Mouse (Mus musculus): ENCODE results near the gene Pabpc1l. TPM values are rescaled to one million over a fixed set of nuclear protein-coding genes. Genes with fewer than 3 reads are reported as not detected.

Gene Pabpc1l
- total and polyA plus RNA-seq, 3 experiments, result 0.47 to 0.96 (median 0.76) TPM

DNA sequence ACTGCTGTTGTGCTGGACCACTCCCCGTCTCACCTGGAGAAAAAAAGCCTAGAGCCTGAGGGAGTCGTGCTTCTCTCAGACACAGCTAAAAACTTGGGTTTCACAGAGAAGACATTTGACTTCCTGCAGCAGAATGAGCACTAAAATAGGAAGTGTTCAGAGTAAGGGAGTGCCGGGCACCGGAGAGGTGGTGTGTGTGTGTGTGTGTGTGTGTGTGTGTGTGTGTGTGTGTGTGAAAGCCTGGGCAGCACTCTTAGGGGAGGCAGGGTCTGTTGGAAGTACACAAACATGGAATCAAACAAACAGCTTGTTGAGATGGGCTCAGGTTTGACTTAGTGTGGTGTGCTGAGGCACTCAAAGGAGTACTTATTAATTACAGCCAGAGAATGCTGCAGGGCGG is 49.8 kb downstream of the Pabpc1l start:
- Histone ChIP-seq H3K9me3 (replicated peaks; ENCODE audit: low read length) (no peaks in the 10 kb centered on the region), H3K27ac (ENCODE audit: insufficient read depth, low read depth) (peak overlapping the region; percentile 29), H3K9ac (ENCODE audit: insufficient read depth, low read depth) (peak overlapping the region; percentile 54), H3K79me2 (replicated peaks; ENCODE audit: control insufficient read depth, extremely low read depth, insufficient read depth, poor library complexity, severe bottlenecking) (peaks cover 62% of the 10 kb centered on the region), H3K36me3 (replicated peaks in 1 of 2; ENCODE audit: control insufficient read depth in 1 of 2, insufficient read depth in 1 of 2, low read length in 1 of 2) (peaks cover 7 to 20% of the 10 kb centered on the region in 2 experiments), H3K4me3 (replicated peaks in 1 of 3; ENCODE audit: low read depth in 2 of 3, low read length in 2 of 3, poor library complexity in 1 of 3) (peak overlapping the region; percentile 87 to 98 (median 97)), H3K27me3 (replicated peaks) (no peaks in the 10 kb centered on the region), H3K4me1 (ENCODE audit: control insufficient read depth in 1 of 2, insufficient read depth in 2 of 2) (peaks cover 6 to 56% of the 10 kb centered on the region in 2 experiments), H3K4me2 (ENCODE audit: insufficient read depth, low read depth, poor library complexity, severe bottlenecking) (peak overlapping the region; percentile 83)
- TF ChIP-seq TBP (conservative IDR thresholded peaks at IDR 0.05; ENCODE audit: low read depth, low read length), result 0 out of 2 replicates have a peak, but pooled peaks have one; percentile 33
- peak; percentile 50; the same call in 1 of the 2 replicates for TF ChIP-seq IRF4 (IDR thresholded peaks at IDR 0.05; ENCODE audit: low read depth, low read length)
- 0 out of 2 replicates have a peak, but pooled peaks have one; percentile 6 for TF ChIP-seq BHLHE40 (IDR thresholded peaks at IDR 0.05; ENCODE audit: low read depth, low read length)
- TF ChIP-seq CTCF (conservative IDR thresholded peaks at IDR 0.05 in 1 of 2, IDR thresholded peaks at IDR 0.05 in 1 of 2; ENCODE audit: low read depth in 2 of 2, low read length in 2 of 2), result no peak
- peak; percentile 68 for TF ChIP-seq ELF1 (IDR thresholded peaks at IDR 0.05; ENCODE audit: low read depth, low read length)
- TF ChIP-seq USF1 (IDR thresholded peaks at IDR 0.05; ENCODE audit: low read depth, low read length), result no peak
- 0 out of 2 replicates have a peak, but pooled peaks have one; percentile 9 for TF ChIP-seq ZNF384 (IDR thresholded peaks at IDR 0.05; ENCODE audit: low read depth, low read length)
- DNase-seq (ENCODE audit: extremely low read depth), result peak; percentile 40
- in situ Hi-C loops (cut with MboI; ENCODE audit: low pct_ligation_motif_present, low pct_unique_long_range_greater_than_20kb, low sequenced_read_pairs) (no loop called here), dilution Hi-C loops (cut with MboI; ENCODE audit: extremely low pct_ligation_motif_present, extremely low pct_unique_long_range_greater_than_20kb, low sequenced_read_pairs) (no loop called here)

DNA sequence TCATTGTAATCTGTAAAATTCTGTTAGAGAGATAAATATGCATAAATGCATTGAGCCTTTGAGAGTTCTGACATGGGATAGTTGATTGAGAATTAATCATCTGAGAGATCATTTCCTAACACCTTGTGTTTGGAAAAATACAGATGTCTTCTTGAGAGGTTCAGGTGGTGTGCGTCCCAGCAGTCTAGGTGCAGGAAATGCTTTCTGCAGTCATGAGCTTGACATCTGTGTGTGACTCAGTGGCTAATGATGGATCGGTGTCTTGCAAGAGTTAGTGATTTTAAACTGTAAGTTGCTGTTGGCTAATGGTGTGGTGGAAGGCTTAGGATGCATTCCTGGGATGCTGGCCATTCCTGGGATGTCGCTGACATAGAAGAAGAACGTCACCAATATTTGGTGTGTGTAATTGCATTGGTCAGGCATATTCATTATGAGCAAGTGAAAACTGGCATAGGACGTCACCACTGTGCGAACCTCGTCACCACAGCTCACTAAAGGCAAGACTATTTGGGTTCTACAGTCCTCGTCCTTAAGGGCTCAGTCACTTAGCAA is 51.7 kb downstream of the Pabpc1l start:
- Histone ChIP-seq H3K9me3 (replicated peaks; ENCODE audit: low read length) (no peaks in the 10 kb centered on the region), H3K27ac (ENCODE audit: insufficient read depth, low read depth) (peak overlapping the region; percentile 41), H3K4me3 (replicated peaks in 1 of 3; ENCODE audit: low read depth in 2 of 3, low read length in 2 of 3, poor library complexity in 1 of 3) (peak overlapping the region in 1 of 3 experiments; percentile 0), H3K79me2 (replicated peaks; ENCODE audit: control insufficient read depth, extremely low read depth, insufficient read depth, poor library complexity, severe bottlenecking) (peaks cover 63% of the 10 kb centered on the region), H3K27me3 (replicated peaks) (no peaks in the 10 kb centered on the region), H3K4me2 (ENCODE audit: insufficient read depth, low read depth, poor library complexity, severe bottlenecking) (peak overlapping the region; percentile 74; the same call in 1 of the 2 replicates), H3K36me3 (replicated peaks in 1 of 2; ENCODE audit: control insufficient read depth in 1 of 2, insufficient read depth in 1 of 2, low read length in 1 of 2) (peaks cover 21 to 39% of the 10 kb centered on the region in 2 experiments), H3K4me1 (ENCODE audit: control insufficient read depth in 1 of 2, insufficient read depth in 2 of 2) (peaks cover 6 to 68% of the 10 kb centered on the region in 2 experiments), H3K9ac (ENCODE audit: insufficient read depth, low read depth) (peak overlapping the region; percentile 68; the same call in 1 of the 2 replicates)
- dilution Hi-C loops (cut with MboI; ENCODE audit: extremely low pct_ligation_motif_present, extremely low pct_unique_long_range_greater_than_20kb, low sequenced_read_pairs) (no loop called here), in situ Hi-C loops (cut with MboI; ENCODE audit: low pct_ligation_motif_present, low pct_unique_long_range_greater_than_20kb, low sequenced_read_pairs) (no loop called here)
- DNase-seq (ENCODE audit: extremely low read depth), result no peak
- TF ChIP-seq KAT2A (IDR thresholded peaks at IDR 0.05; ENCODE audit: insufficient replicate concordance, low read length) (no peak), RCOR1 (conservative IDR thresholded peaks at IDR 0.05; ENCODE audit: low read depth, low read length) (no peak), MYC (IDR thresholded peaks at IDR 0.05; ENCODE audit: low read depth, low read length) (no peak), MAFK (IDR thresholded peaks at IDR 0.05; ENCODE audit: insufficient replicate concordance, low read length) (no peak), MXI1 (IDR thresholded peaks at IDR 0.05; ENCODE audit: low read depth, low read length) (peak; percentile 28; the same call in 1 of the 2 replicates), SIN3A (IDR thresholded peaks at IDR 0.05; ENCODE audit: low read length) (no peak), CHD2 (IDR thresholded peaks at IDR 0.05; ENCODE audit: low read length) (no peak), POLR2AphosphoS2 (IDR thresholded peaks at IDR 0.05; ENCODE audit: low read depth, low read length) (no peak), USF2 (conservative IDR thresholded peaks at IDR 0.05; ENCODE audit: low read depth, low read length) (no peak), RAD21 (IDR thresholded peaks at IDR 0.05; ENCODE audit: low read depth, low read length) (no peak), ZC3H11A (IDR thresholded peaks at IDR 0.05; ENCODE audit: low read depth, low read length) (no peak), NRF1 (IDR thresholded peaks at IDR 0.05; ENCODE audit: low read depth, low read length) (no peak), GABPA (IDR thresholded peaks at IDR 0.05; ENCODE audit: insufficient replicate concordance, low read depth, low read length) (no peak), TCF12 (IDR thresholded peaks at IDR 0.05; ENCODE audit: low read depth, low read length) (no peak), POLR2A (IDR thresholded peaks at IDR 0.05; ENCODE audit: low read depth, low read length) (no peak), ELF1 (IDR thresholded peaks at IDR 0.05; ENCODE audit: low read depth, low read length) (no peak), BHLHE40 (IDR thresholded peaks at IDR 0.05; ENCODE audit: low read depth, low read length) (0 out of 2 replicates have a peak, but pooled peaks have one; percentile 7), EP300 (IDR thresholded peaks at IDR 0.05; ENCODE audit: low read length) (0 out of 2 replicates have a peak, but pooled peaks have one; percentile 11), ZMIZ1 (IDR thresholded peaks at IDR 0.05; ENCODE audit: low read depth, low read length) (no peak), UBTF (IDR thresholded peaks at IDR 0.05; ENCODE audit: low read depth, low read length) (no peak), MAZ (IDR thresholded peaks at IDR 0.05; ENCODE audit: low read depth, low read length) (no peak), SMC3 (IDR thresholded peaks at IDR 0.05; ENCODE audit: low read depth, low read length) (no peak), USF1 (IDR thresholded peaks at IDR 0.05; ENCODE audit: low read depth, low read length) (no peak), MAX (IDR thresholded peaks at IDR 0.05; ENCODE audit: low read length) (no peak)

Measured in CH12.LX (cell line).